Mouse (Mus musculus): ENCODE measurements around the gene Mafg. TPM values are rescaled to one million over a fixed set of nuclear protein-coding genes. Genes with fewer than 3 reads are reported as not detected.
A peak's percentile ranks its signal among the peaks of the same experiment; 100 is the strongest.
"Not testable (repeated sequence)": the region's sequence is repeated elsewhere in the genome, so short reads cannot be mapped to it uniquely, and the experiment has no call there.

Gene Mafg
- total RNA-seq (2021): 10 to 100 TPM; 83.3 to 85.8 TPM

DNA sequence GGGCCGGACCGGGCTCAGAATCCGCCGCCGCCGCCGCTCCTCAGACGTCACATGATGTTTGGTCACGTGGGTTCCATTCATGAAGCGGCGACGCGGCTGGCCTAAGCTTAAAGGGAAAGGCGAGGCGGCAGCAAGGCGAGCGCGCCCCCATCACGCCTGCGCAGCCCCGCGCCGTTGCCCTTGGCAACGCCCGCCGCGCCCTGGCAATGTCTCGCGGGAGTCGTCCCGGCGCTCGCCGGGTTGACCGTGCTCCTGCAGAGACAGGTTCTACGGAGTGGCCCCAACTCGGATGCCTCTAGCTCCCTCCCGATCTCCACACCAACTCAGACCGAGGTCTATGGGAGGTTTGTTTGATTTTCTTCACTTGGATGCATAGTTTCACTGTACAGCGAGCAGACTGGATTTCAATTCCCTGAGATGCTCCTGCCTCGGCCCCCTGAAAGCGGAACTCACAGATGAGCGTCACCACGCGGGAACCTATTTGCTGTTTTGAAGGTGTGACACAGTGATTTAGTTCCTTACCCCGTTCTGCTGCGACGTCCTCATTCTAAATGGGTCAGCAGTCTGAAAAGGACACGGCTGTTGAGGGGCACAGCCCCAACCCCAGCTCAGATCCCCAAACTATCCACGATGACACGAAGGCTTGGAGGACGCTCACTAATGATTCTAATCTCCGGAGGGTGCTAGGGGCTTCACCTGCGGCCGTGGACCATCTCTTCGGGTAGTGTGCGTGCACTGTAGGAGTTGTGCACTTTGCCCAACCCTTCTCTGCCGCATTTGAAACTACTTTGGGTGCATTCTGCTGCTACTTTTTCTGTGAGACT, at the start of gene Mafg:
Gene Mafg, minus strand, starts transcription at position 81 of the 824 bp plus-strand sequence.
- intact Hi-C loops (cut with DNase I): no loop called here
- peak; percentile 94 for DNase-seq

DNA sequence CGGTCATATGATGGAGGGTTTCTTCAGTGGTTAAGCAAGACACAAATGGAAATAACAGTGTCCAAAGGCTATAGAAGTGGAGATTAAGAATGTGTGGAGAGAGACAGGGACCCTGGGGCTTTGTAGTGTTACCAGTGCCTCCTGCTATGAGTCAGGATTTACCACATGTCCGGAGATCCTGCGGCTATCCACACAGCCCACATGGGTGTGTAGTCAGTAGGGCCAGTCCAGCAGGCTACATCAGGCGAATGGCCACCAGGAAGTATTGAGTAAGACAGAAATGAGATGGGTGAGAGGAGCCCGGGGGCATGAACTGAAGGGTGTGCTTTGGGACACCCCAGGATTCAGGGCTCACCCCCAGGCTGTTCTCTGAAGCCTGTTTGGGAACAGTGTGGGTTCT, 49.3 kb upstream of the Mafg start:
- DNase-seq: no peak
- intact Hi-C loops (cut with DNase I): no loop called here

DNA sequence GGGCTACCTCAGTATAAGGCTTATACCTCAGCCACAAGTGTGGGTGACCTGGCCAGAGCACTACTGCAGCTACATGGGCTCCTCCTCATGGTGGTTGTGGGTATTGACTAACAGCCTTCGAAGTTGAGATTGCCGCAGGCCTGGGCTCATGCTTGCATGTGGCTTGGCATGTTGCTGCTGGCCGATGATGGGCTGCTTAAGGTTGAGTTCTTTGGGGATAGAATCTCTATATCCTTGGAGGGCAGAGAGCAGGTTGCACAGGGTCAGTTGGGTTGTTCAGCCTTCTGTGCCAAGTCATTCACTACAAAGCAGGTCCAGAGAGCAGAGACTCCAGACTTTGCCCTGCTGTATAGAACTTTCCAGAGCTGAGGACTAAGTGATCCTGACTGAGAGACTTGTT, 46.5 kb upstream of the Mafg start:
- intact Hi-C loops (cut with DNase I): no loop called here
- no peak for DNase-seq

DNA sequence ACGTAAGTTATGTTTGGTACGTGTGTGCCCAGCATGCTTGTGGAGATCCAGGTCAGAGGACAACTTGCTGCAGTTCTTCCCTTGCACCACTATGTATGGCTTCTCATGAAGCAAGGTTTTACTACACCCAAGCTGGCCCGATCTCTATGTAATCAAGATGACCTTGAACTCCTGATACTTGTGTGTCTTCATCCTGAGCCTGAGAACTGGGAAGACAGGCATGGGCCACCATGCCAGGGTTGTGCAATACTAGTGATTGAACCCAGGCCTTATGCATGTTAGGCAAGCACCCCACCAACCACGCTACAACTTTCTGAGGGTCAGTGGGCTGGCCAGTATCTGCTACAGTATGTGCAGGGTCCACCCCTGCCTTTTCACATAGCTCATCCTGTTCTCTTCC, 43.6 kb upstream of the Mafg start:
- intact Hi-C loops (cut with DNase I): no loop called here
- DNase-seq: no peak

DNA sequence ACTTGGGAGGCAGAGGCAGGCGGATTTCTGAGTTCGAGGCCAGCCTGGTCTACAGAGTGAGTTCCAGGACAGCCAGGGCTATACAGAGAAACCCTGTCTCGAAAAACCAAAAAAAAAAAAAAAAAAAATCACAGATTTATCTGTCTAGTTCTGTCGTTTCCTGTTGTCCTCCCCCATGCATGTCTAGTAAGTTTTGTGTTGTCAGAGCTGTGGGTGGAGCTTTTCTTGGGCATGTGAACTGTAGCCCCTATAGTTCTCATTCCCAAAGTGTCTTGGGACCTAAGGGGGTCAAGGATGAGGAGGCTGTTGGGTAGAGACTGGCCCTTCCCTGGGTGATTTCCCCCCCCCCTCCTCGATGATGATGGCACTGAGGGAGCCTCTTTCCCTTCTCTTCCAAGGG, 42.5 kb upstream of the Mafg start:
- intact Hi-C loops (cut with DNase I); DNase-seq: not testable (repeated sequence)

DNA sequence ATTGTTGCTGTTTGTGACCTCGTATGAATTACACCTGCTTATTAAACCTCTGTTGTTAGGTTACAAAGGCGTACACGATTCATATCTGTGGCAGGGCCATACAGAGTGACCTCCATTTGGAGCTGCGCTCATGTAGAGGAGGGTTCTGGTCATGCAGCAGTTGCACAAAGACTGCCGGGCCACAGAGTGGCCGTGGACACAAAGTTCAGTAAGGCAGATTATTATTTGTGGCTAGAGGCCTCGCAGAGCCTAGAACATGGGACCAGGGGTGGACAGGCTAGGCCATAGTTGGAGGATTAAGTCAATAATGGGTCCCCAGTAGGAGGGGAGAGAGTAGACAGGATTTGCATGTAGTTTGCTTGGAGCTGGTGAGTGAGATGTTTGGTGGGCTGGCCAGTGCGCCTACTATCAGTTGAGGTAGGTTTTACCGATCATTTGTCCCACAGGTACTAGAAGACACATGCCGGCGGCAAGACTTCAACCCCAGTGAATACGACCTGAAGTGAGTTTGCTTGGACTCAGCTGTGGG, 40.3 kb upstream of the Mafg start:
- no peak for DNase-seq
- intact Hi-C loops (cut with DNase I): no loop called here

DNA sequence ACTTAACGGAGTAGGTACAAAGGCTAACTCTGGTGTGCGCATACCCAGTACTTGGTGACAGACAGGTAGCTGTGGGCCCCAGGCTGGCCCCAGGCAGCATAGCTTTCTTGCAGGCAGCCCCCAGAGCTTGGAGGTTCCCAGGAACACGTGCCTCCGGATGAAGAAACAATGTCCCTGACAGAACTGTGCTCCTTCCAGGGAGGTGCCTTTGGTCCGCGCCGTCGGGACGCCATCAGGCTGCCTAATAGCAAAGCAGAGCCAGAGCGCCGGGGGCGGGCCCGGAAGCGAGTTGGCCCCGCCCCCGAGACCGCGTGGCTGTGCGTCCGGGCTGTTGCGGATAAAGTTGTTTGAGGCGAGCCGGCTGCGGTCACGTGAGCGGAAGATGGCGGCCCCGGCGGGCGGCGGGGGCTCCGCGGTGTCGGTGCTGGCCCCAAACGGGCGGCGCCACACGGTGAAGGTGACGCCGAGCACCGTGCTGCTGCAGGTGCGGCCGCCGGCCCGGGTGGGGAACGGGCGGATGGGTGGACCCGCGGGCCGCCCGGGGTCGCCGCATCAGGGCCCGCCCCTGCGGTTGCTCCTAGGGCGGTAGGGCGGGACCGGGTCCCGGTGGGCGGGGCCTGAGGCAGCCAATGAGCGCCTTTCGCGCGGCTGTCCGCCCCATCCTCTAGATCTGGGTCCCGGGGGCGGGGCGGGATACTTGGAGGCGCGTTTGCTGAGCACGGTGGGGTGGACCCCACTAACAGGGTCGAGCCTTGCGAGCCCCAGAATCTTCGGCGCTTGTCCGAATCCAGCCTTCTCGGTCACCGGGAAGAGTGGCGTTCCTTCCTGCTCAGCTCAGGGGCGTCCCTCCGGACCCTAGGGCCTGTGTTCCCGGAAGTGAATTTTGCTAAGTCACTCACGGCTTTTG, 39.5 kb upstream of the Mafg start, which contains the start of gene Aspscr1:
Gene Aspscr1, plus strand, starts transcription at position 287 of the 907 bp plus-strand sequence.
- peak; percentile 97 for DNase-seq
- intact Hi-C loops (cut with DNase I): no loop called here

DNA sequence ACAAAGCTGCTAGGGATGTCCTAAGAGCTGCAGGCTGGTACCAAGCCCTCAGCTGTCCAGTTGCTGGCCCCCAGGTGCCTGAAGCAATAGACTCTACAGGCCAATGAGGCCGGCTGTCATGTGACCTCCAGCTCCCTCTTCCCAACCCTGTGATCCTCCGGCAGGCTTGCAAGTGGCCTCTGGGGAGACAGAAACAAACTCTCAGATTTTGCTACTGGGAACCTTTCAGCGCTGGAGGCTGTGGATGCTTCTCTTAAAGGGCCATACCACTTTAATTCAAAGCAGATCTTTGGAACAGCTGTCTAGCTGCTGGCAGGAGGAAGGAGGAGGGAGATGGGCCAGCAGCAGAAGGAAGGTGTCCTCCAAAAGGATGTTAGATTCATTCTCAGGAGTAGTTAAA, 33.2 kb upstream of the Mafg start:
- intact Hi-C loops (cut with DNase I): no loop called here
- DNase-seq: no peak

DNA sequence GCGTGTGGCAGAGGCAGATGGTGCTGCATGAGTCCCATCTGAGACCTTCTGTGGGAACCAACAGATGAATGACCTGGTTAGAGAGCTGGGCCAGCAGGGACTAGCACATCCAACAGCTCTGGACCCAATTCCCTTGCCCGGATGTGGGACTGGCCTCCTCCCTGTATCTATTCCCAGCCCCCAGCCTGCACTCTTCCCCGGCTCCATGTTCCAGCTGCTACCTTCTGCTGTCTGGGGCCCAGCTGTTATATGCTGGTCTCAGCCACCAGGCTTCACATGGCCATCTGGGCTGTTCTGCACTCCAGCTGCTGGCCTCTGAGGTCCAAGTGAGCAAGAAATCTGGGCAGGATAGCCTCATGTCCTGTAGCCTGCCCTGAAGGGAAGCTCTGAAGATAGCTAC, 32.0 kb upstream of the Mafg start:
- no peak for DNase-seq
- intact Hi-C loops (cut with DNase I): no loop called here

DNA sequence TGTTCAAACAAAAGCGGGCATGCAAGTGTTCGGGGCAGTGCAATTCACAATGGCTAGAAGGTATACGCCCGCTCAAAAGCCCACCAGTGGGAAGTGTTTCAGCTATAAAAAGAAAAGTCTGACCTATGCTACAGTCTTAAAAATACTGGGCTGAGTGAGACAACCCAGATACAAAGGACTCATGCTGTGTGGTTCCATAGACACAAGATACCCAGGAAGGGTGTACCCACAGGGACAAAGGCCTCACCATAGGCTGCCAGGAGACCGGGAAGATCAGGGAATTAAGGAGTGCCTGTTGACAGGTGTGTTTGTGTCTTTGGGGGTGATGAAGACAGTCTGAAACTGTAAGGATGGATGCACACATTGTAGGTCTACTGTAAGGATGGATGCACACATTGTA, 30.3 kb upstream of the Mafg start:
- intact Hi-C loops (cut with DNase I): loop anchor here (5.0 kb wide), 1 partner anchor 49 kb away; the partner anchor contains the start of genes Cenpx and Lrrc45
- DNase-seq: no peak

DNA sequence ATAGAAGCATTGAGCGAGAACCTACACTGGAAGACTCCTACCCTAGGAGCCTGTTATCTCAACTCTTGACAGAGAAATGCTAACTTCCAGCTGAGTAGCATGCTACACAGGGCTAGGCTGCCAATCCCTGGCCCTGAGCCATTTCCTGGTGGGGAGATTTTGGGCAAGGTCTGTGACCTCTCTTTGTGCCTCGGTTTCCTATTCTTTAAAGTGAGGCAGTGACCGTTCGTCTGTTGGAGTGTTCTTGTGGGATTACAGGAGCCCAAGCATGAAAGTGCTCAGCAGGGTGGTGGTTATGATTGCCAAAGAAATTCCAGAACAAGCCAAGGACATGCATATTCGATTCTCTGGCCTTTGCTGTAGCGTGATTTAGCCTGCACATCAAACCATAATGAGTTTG, 29.4 kb upstream of the Mafg start:
- DNase-seq: peak; percentile 42
- intact Hi-C loops (cut with DNase I): loop anchor here (5.0 kb wide), 1 partner anchor 50 kb away; the partner anchor contains the start of genes Cenpx and Lrrc45

DNA sequence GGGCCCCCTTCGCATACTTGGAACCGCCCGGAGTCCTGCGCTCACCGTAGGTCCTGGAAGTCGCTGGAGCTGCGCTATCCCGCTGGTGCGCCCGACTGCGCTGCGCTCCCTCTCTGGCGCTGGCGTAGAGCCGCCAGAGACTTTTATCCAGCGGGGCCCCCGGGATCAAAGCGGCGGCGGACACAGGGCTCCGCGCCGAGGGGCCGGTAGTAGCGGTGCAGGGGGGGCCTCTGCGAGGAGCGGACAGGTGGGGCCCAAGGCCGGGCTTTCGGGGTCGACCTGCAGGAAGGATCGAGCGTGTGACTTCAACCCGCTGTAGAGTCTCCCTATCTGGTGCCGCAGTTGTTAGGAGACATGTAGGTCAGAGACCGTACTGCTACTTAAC, 27.7 kb upstream of the Mafg start, which contains the start of gene Notum:
Gene Notum, minus strand, starts transcription at position 100 of the 385 bp plus-strand sequence.
- intact Hi-C loops (cut with DNase I): loop anchor here (5.0 kb wide), 1 partner anchor 51 kb away; the partner anchor contains the start of genes Cenpx and Lrrc45
- no peak for DNase-seq

DNA sequence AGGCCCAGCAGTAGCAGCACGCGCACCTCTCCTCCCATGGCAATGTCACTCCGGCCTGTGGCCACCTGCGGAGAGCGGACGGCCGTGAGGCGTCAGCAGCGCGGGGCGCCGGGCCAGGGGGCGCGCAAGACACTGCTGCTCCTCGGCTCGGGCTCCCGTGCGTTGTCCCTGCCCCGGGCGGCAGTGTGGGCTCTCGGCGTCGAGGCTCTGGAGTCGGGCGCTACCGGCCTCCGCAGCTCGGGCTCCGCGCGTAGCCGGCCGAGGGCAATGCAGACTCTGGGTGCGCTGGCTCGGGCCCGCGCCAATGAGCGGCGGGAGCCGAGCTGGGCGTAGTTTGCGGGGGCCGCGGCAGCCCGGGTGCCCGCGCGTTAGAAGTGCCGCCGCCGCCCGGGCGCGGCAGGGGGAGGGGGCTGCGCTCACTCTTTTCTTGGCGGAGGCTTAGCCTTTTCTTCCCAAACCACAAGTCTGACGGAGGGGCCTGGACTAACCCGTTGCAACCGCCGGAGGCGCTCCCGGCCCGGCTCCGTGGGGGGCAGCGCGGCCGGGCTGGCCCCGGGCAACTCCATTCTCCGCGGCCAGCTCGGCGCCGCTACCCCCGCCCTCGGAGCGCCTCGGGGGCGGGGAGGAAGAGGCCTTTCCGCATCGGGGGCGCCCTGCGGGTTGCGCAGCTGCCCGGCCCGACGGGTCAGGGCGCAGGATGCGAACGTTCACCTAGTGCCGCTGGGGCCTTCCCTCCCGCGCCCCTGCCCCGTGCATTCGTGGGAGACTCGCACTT, 27.1 kb upstream of the Mafg start:
- peak; percentile 47 for DNase-seq
- intact Hi-C loops (cut with DNase I): loop anchor here (5.0 kb wide), 1 partner anchor 52 kb away; the partner anchor contains the start of genes Cenpx and Lrrc45

DNA sequence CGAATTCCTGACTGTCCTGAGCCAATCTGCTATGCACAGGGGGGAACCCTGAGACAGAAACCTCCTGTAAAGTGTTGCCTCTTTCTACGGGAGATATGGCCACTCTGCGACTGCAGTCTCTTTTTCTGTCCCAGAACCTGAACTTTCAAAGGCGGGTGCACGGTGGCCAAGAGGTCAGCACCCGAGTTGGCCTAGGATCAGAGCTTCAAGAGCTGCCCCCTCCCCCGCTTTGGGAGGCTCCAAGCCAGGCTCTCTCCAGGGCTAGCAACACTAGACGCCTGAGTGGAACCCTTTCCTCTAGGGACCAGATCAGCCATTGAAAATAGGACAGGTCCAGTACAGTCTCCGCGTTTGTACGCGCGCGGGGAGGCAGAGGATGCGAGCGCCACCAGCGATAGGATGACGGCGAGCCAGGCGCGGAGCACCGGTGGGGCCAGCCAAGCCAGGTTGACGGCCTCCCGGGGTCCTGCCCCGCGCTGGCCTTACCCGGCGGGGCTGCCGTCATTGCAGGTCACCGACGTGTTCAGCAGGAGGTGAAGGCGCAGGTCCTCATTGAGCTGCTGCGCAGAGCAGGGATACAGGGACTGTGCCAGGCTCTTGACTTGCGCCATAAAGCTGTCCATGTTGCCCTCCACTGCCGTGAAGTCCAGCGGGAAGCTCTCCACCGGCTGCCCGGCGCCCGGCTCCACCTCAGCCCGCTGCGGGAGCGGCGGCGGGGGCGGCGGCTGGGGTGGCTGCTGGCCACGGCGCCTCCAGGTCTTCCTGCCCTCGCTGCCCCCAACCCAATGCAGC, 26.3 kb upstream of the Mafg start:
- intact Hi-C loops (cut with DNase I): loop anchor here (5.0 kb wide), 1 partner anchor 53 kb away; the partner anchor contains the start of genes Cenpx and Lrrc45
- DNase-seq: no peak

DNA sequence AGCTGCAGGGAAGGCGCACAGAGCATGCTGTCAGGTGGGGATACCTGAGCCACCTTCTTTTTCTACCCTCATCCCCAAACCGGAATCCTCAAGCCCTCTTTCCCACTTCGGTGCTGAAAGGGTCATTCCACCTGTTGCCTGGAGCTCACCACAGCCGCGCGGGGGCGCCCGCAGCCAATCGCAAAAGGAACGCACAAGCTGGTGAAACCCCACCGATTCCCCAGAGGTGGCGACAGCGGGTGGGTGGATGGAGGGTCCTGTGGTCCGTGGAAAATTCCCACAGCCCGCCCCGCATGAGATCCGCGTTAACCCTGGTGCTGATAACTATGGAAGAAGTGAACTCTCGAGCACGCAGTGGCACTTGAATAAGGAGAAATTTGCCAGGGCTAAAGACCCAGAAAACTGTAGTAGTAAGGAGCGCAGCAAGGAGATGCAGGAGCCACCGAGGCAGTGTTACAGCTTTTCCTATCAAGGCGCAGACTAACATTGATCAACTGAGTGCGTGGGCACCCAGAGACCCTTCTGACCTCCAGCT, 25.5 kb upstream of the Mafg start:
- peak; percentile 77 for DNase-seq
- intact Hi-C loops (cut with DNase I): no loop called here

DNA sequence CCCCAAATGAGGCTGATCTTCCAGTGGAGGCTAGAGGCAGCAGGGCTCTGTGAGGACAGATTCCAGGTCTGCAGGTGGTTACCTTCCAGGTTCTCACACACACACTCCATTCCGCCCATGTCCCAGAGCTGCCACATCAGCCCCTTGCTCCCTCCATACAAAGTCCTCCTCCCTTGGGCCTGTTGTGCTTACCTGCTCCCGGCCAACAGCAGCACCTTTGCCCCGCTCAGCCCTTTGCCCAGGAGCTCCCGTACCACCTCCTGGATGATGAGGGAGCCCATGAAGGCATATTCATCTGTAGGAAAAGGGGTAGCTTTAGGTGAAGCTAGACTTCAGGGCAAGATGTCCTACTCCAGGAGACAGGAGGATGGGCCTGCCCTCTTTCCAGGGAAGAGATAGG, 23.9 kb upstream of the Mafg start:
- intact Hi-C loops (cut with DNase I): no loop called here

DNA sequence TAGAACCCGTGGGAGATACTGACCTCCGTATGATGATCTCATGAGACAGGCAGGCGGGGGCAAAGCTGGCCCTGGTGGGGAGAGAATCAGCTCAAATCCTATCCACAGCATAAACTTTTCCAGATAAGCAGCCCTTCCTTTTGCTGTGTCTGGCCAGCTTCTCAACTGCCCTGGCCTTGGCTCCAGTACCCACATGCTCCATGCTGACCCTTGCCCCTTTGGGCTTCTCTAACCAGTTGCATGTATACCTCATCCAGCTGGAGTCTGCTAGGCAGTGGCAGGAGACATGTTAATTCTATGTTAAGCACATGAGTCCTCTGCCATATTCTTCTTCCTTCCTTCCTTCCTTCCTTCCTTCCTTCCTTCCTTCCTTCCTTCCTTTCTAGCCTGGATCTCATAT, 21.3 kb upstream of the Mafg start:
- intact Hi-C loops (cut with DNase I): no loop called here
- no peak for DNase-seq

More for the DNA sequence above, 23.9 kb upstream of the Mafg start:
- no peak for DNase-seq

DNA sequence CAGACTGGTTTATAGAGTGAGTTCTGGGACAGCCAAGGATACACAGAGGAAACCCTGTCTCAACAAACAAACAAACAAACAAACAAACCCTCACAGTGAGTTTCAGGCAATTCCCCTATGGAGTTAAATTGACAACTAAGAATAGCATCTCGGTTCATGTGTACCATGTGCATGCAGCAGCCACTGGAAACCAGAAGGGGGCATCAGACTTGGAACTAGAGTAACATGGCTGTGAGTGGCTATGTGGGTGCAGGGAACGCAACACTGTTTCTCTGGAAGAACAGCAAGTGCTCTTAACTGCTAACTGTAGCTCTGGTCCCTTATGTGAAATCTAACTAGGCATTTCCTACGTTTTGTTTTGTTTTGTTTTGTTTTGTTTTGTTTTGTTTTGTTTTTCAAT, 18.5 kb upstream of the Mafg start:
- DNase-seq: no peak
- intact Hi-C loops (cut with DNase I): no loop called here

DNA sequence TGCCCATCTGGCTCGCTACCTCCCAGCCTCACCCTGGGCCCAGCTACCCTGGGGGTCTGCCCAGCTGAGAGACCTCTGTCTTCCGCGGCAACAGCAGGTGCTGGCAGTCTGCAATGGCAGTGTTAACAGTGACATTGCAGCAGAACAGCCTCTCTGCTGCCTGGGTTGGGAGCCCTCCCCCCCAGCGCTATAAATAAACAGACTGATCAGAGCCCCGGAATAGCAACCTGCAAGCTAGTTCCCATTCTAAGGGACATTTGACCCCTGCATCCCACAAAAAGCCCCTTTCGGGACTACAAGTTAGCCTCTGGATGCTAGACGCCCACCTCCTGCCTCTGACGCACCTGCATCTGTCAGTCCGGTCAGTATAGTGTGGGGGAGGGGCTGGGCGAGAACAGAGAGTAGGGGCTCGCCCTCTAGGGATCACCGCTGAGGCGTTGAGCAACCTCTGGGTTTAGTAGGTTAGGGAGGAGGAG, 14.6 kb upstream of the Mafg start, which contains the start of gene Myadml2:
Gene Myadml2, minus strand, starts transcription at position 158 of the 476 bp plus-strand sequence.
- intact Hi-C loops (cut with DNase I): no loop called here
- no peak for DNase-seq

Measured in left cerebral cortex, postnatal 4 days (tissue).